Mouse (Mus musculus): Measurements from ENCODE around the gene Epb41l4b.
A peak's percentile ranks its signal among the peaks of the same experiment; 100 is the strongest.

Epb41l4b gene

DNA sequence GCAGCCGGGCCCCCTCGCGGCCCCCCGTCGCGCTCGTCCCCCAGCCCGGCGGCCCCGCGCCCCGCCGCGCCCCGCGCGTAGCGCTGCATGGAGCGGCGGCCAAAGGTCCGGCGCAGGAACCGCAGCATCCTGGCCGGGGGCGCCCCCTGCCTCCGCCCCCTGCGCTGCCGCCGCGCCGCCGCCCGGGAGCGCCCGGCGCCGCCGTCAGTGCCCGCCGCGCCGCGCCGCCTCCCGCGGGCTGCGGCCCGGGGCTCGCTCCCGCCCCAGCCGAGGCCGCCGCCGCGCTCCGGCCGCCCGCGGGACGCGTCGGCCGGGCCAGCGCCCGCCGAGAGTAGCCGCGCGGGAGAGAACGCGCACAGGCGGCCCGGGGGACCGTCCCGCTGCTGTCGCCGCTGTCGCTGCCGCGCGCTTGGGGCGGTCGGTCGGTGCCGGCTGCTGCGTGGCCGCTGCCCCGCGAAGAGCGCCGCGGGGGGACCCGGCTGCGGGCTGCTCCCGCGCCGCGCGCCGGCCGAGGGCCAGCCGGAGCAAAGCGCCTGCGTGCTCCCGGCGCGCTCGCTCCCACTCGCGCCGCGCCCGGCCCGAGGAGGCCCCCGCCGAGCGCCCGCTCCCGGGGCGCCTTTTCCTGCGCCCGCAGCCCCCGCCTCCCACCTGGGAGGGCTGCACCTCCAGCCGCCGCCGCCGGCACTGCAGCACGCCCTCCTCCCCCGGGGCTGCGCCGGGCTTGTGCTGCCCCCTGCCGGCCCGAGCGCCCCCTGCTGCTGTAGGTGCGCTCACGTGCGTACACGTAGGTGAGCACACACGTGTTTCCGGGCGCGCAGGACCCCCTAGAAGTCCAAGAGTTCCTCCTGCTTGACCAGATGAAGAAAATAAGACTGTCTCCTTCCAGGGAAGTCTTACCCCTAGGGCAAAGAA is at the start of gene Epb41l4b:
Gene Epb41l4b (minus strand): TSS at position 412 of the 912 bp plus-strand sequence.
- DNase-seq, result peak; percentile 66 to 67

DNA sequence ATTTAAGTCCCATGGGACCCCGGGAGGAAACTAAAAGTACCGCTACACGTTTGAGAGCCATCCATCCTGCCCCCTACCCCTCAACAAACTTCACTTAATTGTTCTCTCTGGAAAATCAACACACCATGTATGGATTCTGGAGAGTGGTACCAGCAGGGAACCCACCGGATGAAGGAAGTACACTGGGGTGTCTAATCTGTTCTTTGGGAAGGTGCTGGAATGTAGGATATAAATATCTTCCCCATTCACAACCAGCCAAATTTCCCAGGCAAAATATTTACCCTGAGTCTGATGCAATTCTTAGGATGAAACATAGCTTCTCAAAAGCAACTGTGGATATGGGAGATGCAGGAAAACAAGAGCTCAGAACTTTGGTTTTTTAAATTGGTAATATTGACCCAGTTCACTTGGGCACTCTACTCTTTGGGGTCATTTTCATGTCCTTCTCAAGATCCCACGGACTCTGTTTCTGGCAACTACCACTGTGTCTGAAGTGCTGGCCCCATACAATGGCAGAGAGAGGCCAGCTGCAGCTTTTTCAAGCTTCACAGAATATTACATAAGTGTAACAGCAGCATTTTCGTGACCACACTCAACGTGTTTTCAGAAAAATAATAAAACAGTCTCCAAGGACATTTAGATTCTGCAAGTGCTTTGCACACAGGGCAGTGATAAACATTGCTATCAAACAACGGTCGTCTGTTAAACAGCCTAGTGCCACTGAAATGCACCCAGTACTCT is 48.5 kb upstream of the Epb41l4b start:
- no peak for DNase-seq

DNA sequence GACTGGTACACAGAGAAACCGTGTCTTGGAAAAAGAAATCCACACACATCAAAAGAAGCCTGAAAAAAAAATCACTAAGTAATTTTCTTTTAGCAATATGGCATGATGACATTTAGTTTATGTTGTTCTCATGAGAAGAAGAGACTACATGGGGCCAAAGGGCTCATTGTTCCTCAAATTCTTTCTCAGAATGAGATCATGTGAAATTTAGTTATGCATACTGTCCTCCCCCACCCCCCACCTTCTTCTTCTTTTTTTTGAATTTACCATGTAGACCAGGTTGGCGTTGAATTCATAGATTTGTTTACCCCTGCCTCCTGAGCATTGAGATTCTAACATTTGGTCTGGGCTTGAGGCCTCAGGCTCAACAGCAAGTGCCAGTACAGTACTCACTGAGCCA is 46.6 kb upstream of the Epb41l4b start:
- DNase-seq, result no peak

DNA sequence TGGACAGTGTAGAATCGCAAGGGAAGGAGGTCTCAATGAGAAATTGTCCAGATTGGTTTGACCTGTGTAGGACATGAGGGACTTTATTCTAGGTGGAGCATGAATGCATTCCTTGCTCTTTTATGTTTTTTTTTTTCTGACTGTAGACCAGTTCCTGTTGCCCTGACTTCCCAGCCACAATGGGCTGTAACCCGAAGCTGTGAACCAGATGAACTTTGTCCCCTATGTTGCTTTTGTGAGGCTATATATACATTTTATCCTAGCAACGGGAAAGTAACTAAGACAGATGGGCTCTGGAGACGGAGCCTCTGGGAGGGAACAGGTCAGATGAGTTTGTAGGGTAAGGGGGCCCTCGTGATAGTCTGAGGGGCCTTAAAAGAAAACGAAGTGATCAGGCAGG is 42.8 kb upstream of the Epb41l4b start:
- no peak for DNase-seq

DNA sequence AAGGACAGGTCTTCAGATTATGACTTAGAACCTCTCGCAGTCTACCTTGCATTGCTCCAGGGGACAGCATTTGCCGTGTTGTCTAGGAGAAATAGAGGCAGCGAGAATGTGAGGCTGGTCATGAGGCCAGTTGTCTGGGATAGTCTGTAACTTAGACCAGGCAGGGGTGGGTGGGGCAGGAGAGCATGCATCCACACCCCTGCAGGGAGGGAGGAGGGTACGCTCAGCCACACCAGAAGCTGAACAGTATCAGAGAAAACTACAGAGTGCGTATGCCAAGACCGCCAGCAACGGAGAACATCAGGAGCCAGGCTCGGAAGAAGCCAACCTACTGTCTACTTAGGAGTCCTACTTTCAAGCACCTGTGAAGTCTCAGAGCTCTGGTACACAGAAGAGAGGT is 42.2 kb upstream of the Epb41l4b start:
- DNase-seq, result no peak

DNA sequence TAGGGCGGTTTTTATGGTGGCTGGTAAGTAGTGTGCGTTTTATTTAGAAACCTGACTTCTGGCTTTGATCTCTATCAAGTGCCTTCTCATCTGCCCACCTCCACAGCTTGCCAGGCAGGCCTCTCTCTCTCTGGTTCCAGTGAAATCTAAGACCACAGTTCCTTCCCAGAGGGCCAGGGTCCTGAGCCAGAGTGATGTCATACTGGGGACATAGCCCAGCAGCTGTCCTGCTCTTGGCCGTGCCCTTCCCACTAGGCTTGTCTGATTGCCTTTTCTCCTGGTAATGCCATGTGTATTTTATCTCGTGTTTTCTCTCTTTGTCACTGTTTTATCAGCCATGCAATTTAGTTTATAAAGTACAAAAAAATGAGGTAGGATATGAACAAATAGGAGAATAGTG is 40.3 kb upstream of the Epb41l4b start:
- no peak for DNase-seq

DNA sequence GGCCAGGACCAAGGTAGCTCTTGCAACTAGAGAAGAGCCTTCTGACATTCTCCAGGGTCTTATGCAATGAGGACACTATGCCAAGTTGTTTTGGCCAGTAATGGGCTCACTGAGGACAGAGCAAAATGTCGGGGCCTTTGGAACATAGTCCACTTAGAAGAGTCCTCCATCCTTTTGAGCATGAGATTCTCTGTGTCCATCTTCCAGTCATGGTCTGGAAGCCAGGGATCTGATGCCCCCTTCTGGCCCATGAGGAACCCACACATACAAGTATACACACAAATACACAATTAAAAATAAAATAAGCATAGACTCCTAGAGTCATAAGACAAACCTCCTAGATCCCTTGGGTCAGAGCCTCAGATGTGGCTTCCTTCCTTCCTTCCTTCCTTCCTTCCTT is 38.3 kb upstream of the Epb41l4b start:
- DNase-seq, result no peak

DNA sequence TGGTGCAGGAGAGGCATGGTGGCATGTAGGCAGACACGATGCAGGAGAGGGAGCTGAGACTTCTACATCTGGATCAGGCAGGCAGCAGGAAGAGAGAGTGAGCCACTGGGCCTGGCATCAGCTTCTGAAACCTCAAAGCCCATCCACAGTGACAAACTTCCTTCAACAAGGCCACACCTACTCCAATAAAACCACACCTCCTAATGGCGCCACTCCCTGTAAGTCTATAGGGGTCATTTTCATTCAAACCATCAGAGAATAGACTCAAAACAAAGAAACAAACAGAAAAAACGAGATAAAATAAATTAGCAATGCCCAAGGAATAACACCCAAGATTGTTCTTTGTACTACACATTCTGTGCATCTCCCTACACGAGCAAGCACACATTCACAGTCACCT is 35.6 kb upstream of the Epb41l4b start:
- no peak for DNase-seq

DNA sequence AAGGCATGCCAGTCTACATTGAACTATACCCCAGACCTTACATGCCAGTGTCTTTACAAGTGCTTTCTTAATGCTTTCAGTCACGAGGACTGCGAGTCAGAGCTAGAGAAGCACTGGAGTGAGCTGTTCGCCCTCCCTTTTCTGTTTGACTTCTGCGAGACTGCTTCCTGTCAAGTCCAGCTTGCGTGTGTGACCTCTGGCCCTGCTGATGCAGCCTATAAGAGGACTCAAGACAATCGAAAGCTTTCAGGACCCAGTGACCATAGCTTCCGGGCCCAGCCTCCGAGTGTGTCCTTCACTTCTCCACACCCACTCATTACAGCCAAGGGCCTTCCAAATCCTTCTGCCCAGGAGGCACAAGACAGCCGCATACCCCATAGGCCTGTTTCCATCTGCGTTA is 32.1 kb upstream of the Epb41l4b start:
- DNase-seq, result no peak

DNA sequence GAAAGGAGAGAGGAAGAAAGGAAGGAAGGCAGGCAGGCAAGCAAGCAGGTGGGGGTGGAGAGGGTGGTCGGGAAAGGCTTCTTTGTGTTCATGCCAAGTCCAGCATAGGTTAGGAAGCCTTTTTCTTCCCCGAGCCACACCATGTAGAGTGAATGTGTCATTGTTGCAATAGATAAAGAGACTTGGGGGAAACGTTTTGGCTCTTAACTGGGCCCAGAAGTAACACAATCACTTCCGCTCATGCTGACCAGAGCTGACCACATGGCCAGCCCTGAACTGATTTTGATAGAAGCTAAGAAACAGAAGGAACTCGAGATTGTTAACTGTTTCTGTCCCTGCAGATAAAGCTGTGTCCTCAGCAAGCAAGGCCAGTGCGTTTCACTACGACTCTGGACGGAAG is 29.6 kb upstream of the Epb41l4b start:
- DNase-seq, result no peak

DNA sequence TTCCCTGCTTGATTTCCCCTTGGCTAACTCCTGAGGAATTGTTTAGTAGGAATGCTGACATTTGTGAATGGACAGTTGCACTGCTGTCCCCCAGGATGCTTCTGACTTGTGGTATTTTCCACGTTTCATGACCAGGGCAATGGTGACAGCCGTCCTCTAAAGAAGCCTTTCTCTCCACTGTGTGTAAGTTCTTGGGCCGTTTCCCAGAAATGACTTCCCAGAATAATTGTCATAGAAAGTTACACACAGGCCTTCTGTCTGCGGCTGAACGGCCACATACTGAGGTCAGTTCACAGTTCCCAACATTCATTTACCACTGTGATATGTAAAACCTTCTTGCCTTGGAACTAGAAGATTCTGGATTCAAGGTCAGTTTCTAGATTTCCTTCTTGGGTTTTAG is 28.6 kb upstream of the Epb41l4b start:
- DNase-seq, result no peak

DNA sequence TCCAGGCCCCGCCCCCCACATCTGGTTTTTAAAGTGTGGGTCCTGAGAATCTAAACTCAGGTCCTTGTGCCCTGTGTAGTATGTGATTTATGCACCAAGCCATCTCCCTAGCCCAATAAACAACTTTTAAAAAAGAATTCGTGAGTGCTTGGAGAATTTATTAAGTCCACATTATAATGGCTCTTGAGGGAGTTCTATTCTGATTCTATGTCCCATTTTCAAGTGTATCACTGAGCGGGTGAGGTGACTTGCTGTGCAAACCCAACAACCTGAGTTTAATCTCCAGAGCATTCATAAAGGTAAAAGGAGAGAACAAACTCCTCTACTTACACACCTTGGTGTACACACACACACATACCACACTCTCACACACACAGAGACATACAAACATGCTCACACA is 25.4 kb upstream of the Epb41l4b start:
- DNase-seq, result no peak

DNA sequence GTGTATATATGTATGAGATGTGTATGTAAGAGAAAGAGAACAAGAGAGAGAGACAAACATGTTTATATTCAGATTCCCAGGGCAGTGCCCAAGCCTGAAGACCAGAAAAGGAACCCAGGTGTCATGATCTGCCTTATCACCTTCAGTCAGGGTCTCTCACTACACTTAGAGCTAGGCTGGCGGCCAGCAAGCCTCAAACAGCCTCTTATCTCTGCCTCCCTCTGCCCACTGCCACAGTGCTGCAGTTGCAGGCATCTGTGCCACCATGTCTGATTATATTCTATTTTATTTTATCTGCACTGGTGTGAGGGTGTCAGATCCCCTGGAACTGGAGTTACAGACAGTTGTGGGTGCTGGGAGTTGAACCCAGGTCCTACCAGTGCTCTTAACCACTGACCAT is 25.0 kb upstream of the Epb41l4b start:
- no peak for DNase-seq

DNA sequence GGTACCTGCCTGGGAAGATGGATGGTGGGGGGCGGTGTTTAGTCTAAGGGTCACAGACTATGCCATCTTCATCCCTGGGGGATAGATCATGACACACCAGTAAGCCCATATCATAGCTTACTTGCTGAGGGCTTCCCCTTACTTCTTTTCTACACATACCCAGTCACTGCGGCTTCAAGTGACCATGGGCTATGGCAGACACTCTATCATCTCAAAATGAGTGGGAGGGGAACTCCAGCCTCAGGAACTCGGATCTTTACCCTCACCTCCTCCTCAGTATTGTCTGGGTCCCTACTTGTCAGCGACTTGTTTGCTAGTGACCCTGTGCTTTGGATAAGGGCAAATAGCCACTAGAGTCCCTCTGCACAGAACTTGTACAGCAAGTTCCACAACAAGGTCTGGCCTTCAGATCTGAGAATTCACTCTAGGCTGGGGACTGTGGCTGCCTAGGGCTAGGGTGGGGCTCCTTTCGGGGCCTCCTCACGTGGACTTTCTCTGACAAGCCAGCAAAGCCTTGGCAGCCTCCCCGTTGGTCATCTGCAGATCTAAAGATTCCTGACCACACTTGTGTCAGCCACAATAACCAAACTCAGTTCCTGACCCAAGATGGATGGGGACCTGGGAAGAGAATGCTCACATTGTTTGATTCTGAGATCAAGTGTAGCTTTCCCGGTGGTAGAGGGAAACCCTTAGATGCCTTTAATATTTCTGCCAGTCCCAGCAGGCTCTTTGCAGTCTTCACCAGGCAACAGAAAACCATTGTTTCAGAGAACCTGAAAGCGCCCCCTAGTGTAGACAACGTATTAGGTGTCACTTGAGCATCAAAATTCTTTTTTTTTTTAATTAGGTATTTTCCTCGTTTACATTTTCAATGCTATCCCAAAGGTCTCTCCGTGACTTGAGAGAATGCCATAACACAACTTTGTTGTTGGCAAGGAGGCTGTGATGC is 24.0 kb upstream of the Epb41l4b start:
- DNase-seq, result no peak

DNA sequence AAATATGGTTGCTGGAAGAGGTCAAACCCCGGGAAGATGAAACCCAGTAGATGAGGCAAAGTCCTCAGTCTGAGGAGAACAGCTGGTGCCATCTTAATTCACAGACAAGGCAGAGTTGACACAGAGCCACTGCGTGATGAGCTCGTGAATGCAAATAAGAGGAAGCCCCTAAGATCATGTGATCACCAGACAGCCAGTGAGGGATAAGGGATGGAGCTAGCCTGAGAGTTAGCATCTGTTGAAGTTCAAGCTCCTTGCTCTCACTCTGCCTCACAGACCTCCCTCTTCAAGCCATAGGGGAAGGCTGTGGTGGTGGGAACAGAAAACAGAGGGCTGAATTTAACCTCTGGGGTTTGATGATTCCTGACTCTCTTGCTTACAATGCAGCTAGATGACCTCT is 22.4 kb upstream of the Epb41l4b start:
- DNase-seq, result no peak

DNA sequence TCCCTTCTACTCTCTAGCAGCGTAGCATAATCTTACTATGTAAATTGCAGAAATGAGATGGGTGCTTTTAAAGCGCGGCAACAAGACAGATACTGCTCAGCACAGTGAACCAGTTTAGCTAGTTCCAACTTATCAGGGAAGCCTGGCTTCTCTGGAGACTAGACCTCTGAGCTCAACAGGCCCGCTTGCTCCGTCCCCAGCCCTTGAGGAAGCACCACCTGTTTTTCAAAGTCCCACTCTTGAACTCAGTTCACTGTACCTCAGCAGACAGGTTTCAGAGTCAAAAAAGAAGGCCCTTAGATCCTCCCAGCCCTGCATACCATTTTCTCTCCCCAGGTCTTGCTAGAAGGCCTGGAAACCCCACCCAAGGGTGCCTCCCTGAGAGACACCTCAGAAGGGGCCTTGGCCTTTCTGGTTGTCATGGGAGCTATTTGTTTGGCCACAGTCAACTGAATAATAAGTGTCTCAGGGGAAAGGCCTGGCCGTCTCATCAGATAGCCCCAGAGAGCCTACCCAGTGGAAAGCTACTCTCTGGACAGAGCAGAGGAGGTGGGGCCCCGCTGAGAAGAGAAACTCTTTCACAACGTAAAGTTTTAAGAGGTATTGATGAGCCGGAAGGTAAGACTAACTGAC is 21.5 kb upstream of the Epb41l4b start:
- no peak for DNase-seq

DNA sequence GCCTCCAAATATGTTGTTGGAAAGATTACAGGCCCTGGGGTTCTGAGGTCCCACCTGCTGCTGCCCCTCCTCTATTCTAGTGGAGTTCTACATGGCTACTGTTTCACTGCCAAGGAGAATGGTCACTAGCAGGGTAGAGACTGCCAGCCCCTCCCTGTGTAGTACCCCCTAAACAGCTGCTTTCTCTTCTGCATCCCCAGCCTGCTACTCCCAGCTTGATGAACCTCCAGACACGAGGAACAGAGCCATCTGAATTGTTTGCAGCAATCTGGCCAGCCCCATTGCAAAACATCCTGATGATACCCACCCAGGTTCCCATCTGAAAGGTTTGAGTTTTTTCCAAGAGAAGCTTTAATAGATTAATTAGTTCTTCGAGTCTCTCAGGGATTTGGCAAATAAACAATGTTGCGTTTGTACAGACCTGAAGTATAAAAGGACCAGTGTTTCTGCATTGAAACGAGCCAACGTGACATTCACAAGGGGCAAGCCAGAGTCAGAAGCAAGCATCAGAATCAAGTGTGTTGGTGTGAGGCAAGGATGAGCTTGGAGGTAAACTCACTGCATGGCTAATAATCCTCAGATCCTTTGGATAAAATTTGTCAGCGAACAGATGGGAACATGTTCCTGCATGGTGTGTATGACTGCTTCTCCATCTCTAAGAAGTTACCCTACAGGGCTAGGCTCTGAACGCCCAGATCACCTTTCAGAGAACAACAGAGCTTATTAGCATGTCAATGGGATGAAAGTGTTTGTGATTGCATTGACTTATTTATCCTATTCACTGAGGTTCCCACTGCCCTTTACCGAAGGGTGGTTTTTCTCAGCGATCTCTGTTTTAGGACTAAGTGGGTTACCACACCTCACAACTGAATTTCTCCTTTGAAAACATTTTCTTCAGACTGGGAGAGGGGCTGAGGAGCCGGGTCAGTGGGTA is 19.8 kb upstream of the Epb41l4b start:
- DNase-seq, result no peak

DNA sequence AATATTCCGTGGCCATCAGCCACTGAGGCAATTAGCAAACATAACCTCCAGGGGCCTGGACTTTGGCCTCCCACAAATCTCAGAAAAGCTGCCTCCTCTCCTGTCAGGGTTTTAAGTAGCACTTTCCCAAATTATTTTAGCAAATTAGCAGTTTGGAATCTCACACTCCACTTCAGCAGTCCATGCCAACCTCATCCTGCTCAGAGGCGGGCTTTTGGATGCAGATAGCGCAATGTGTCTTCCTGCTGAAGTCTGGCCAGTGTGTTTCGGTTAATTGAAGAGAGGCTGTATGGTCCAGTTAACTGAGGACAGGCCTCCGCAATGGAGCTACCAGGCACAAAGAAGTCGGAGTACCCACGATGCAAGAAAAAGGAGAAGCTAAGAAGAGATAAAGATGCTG is 17.3 kb upstream of the Epb41l4b start:
- no peak for DNase-seq

DNA sequence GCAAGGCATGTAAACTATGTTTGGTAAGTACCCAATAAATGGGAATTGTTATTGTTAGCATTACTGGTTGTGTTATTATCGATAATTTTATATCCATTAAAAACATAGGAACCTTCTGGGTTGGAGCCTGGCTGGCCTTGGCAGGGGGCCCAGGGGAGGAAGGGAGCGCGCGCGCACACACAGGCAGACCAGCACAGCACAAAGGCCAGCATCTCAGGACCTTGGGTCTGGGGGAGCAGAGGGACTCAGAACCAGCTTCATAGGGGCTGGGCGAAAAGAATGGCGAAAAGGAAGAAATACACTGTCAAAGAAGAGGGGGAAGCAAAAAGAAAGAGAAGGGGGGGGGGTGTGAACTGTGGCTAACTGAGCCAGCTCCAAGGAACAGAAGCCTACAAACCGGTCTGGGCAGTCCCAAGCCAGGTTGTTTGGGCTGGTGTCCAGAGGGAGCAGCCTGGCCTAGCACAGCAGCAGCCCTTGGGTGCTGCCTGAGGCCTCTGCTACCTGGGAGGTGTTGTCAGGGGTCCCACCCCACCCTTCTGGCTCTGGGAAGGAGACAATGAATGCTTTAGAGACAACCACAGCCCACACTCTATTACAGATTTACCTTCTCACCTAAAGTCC is 13.4 kb upstream of the Epb41l4b start:
- no peak for DNase-seq

DNA sequence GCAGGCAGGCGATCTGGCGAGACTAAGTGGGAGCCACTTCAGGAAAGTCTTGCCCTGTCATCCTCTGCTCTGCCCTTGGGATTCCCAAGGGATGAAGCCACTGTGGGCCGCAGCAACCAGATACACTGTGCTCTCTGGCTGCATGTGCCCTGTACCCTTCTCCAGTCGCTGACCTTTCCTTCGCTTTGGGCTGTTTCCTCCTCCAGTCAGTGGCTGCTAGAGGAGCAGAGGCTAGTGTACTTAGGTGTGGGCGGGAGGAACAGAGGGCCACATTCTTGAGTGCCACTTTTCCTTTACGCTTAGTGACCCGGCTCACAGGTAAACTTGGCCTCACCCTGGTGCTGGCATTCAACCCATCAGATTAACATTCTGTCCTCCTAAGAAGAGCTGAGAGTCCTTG is 10.6 kb upstream of the Epb41l4b start:
- no peak for DNase-seq

Measured in thymus, adult 18-20 months (tissue).